Mouse (Mus musculus): Measurements from ENCODE around the gene Gprc5a. TPM values are rescaled to one million over a fixed set of nuclear protein-coding genes. Genes with fewer than 3 reads are reported as not detected.

The Gprc5a gene
- 3.8 and 4.0 TPM in 2 replicates for polyA plus RNA-seq (2016; fragmentation: Nextera tagmentation; extraction: Ambion mirVana)

GRCm38 (mm10) chr6:135065236-135065957 lies at the start of gene Gprc5a:
TSS of gene Gprc5a (plus strand) at chr6:135065651.
- H3K27ac ChIP-seq = peak within 1 kb of the TSS; percentile 82
- peak; percentile 62 for DNase-seq (ENCODE audit: extremely low spot score, low spot score)
- under 1% methylated on average over 44 of the region's 44 CpGs for WGBS

GRCm38 (mm10) chr6:135017211-135017610 lies 48.2 kb upstream of the Gprc5a start:
- no peaks in the 10 kb centered on the region for H3K27me3 ChIP-seq (ENCODE audit: poor library complexity, severe bottlenecking)
- DNase-seq (ENCODE audit: extremely low spot score, low spot score) = no peak
- peaks cover 4% of the 10 kb centered on the region for H3K4me1 ChIP-seq
- H3K36me3 ChIP-seq (replicated peaks) = peaks cover 92% of the 10 kb centered on the region
- no peak overlapping the region for H3K4me3 ChIP-seq
- WGBS = 95% methylated on average over 11 of the region's 11 CpGs
- H3K27ac ChIP-seq = no peak overlapping the region
- H3K9me3 ChIP-seq = no peaks in the 10 kb centered on the region

More at GRCm38 (mm10) chr6:135065236-135065957, at the start of gene Gprc5a:
- Histone ChIP-seq H3K9me3 (no peaks in the 10 kb centered on the region), H3K4me1 (peaks cover 32% of the 10 kb centered on the region), H3K27me3 (ENCODE audit: poor library complexity, severe bottlenecking) (peaks cover 52% of the 10 kb centered on the region), H3K4me3 (peak within 1 kb of the TSS; percentile 63), H3K36me3 (replicated peaks) (no peaks in the 10 kb centered on the region)

DNA sequence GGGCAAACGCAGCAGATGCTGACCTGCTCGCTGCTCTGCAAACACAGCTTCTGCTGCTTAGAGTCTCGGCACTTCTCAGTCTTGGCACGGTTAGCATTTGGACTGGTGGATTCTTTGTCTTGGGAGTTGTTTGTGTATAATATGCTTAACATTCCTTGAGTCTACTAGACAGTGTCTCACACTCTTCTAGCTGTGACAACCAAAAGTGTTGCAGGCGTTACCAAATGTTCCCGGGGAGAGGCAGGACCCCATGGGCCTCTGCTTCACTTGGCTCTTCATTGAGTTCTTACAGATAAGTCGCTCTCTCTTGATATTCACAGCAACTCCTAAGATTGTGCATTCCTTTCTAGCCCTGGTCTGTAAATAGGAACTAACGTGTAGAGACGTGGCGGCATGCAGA lies 45.9 kb upstream of the Gprc5a start:
- Histone ChIP-seq H3K4me3 (no peak overlapping the region), H3K36me3 (replicated peaks) (peaks cover 100% of the 10 kb centered on the region), H3K27ac (no peak overlapping the region), H3K27me3 (ENCODE audit: poor library complexity, severe bottlenecking) (no peaks in the 10 kb centered on the region), H3K9me3 (no peaks in the 10 kb centered on the region), H3K4me1 (no peaks in the 10 kb centered on the region)
- no peak for DNase-seq (ENCODE audit: extremely low spot score, low spot score)
- 94% methylated on average over 10 of the region's 10 CpGs for WGBS

GRCm38 (mm10) chr6:135021633-135022032 lies 43.8 kb upstream of the Gprc5a start:
- Histone ChIP-seq H3K27ac (no peak overlapping the region), H3K36me3 (replicated peaks) (peaks cover 90% of the 10 kb centered on the region)
- 94% methylated on average over 3 of the region's 3 CpGs for WGBS

GRCm38 (mm10) chr6:135023379-135023778 lies 42.1 kb upstream of the Gprc5a start:
- Histone ChIP-seq H3K4me1 (no peaks in the 10 kb centered on the region), H3K36me3 (replicated peaks) (peaks cover 73% of the 10 kb centered on the region), H3K27ac (no peak overlapping the region), H3K9me3 (no peaks in the 10 kb centered on the region), H3K4me3 (no peak overlapping the region), H3K27me3 (ENCODE audit: poor library complexity, severe bottlenecking) (no peaks in the 10 kb centered on the region)
- 94% methylated on average over 14 of the region's 14 CpGs for whole genome bisulfite sequencing
- DNase-seq (ENCODE audit: extremely low spot score, low spot score) = no peak

More at GRCm38 (mm10) chr6:135021633-135022032, 43.8 kb upstream of the Gprc5a start:
- no peak for DNase-seq (ENCODE audit: extremely low spot score, low spot score)
- no peaks in the 10 kb centered on the region for H3K9me3 ChIP-seq
- H3K4me3 ChIP-seq = no peak overlapping the region
- no peaks in the 10 kb centered on the region for H3K27me3 ChIP-seq (ENCODE audit: poor library complexity, severe bottlenecking)
- H3K4me1 ChIP-seq = no peaks in the 10 kb centered on the region

GRCm38 (mm10) chr6:135024781-135025420 lies 40.5 kb upstream of the Gprc5a start:
- WGBS = 88% methylated on average over 1 of the region's 1 CpGs
- no peaks in the 10 kb centered on the region for H3K9me3 ChIP-seq
- no peaks in the 10 kb centered on the region for H3K27me3 ChIP-seq (ENCODE audit: poor library complexity, severe bottlenecking)
- H3K4me1 ChIP-seq = no peaks in the 10 kb centered on the region
- H3K27ac ChIP-seq = no peak overlapping the region
- no peak for DNase-seq (ENCODE audit: extremely low spot score, low spot score)
- H3K4me3 ChIP-seq = no peak overlapping the region
- H3K36me3 ChIP-seq (replicated peaks) = peaks cover 58% of the 10 kb centered on the region

GRCm38 (mm10) chr6:135026232-135026631 lies 39.2 kb upstream of the Gprc5a start:
- H3K4me3 ChIP-seq = no peak overlapping the region
- no peaks in the 10 kb centered on the region for H3K27me3 ChIP-seq (ENCODE audit: poor library complexity, severe bottlenecking)
- no peaks in the 10 kb centered on the region for H3K4me1 ChIP-seq
- H3K9me3 ChIP-seq = no peaks in the 10 kb centered on the region
- 8% methylated on average over 3 of the region's 3 CpGs for WGBS
- DNase-seq (ENCODE audit: extremely low spot score, low spot score) = no peak
- H3K27ac ChIP-seq = no peak overlapping the region
- peaks cover 44% of the 10 kb centered on the region for H3K36me3 ChIP-seq (replicated peaks)

GRCm38 (mm10) chr6:135026755-135027154 lies 38.7 kb upstream of the Gprc5a start:
- no peaks in the 10 kb centered on the region for H3K4me1 ChIP-seq
- no peak overlapping the region for H3K27ac ChIP-seq
- H3K4me3 ChIP-seq = no peak overlapping the region
- 87% methylated on average over 2 of the region's 2 CpGs for WGBS
- no peak for DNase-seq (ENCODE audit: extremely low spot score, low spot score)
- H3K36me3 ChIP-seq (replicated peaks) = peaks cover 39% of the 10 kb centered on the region
- no peaks in the 10 kb centered on the region for H3K9me3 ChIP-seq
- no peaks in the 10 kb centered on the region for H3K27me3 ChIP-seq (ENCODE audit: poor library complexity, severe bottlenecking)

DNA sequence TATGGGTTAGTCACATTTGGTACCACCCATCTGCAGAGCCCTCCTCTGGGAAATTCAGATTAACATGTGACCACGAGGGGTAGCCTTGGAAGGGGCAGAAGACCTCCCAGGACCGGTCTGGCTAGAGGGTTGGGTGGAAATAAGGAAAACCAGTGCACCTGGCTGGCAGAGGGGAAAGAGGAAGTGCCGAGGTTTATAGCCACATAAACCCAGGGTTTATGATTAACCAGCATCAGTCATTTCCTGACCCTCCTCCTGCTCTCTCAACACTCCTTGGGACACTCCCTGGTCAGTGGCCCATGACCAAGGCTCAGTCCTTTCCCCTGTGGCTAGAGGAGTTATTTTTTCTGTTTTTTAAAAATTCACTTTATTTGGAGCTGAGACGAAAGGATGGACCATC lies 36.2 kb upstream of the Gprc5a start:
- DNase-seq (ENCODE audit: extremely low spot score, low spot score) = no peak

DNA sequence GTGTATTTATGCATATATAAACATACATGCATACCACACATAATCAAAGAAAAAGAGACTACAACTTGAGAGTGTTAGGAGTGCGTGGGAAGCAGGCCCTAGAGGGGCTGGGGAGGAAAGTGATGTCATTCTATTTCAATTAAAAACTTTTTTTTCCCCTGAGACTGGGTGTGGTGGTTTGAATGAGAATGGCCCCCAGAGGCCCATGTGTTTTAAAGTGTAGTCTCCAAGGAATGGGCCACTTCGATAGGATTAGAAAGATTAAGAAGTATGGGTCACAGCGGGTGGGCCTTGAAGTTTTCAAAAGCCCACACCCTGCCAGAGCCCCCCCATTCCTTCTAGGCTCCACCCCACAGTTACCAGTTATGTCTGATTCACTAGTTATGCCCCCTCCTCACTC lies 26.8 kb upstream of the Gprc5a start:
- no peaks in the 10 kb centered on the region for H3K9me3 ChIP-seq
- DNase-seq (ENCODE audit: extremely low spot score, low spot score) = peak; percentile 24
- no peak overlapping the region for H3K4me3 ChIP-seq
- 31% methylated on average over 3 of the region's 3 CpGs for whole genome bisulfite sequencing
- no peaks in the 10 kb centered on the region for H3K36me3 ChIP-seq (replicated peaks)
- H3K27me3 ChIP-seq (ENCODE audit: poor library complexity, severe bottlenecking) = peaks cover 33% of the 10 kb centered on the region
- peaks cover 33% of the 10 kb centered on the region for H3K4me1 ChIP-seq
- H3K27ac ChIP-seq = 0 out of 2 replicates have a peak overlapping the region, but pooled peaks have one; percentile 26

More for the DNA sequence above, 36.2 kb upstream of the Gprc5a start:
- H3K27me3 ChIP-seq (ENCODE audit: poor library complexity, severe bottlenecking) = no peaks in the 10 kb centered on the region
- no peaks in the 10 kb centered on the region for H3K9me3 ChIP-seq
- no peaks in the 10 kb centered on the region for H3K4me1 ChIP-seq
- H3K36me3 ChIP-seq (replicated peaks) = peaks cover 14% of the 10 kb centered on the region
- 85% methylated on average over 4 of the region's 4 CpGs for WGBS
- H3K27ac ChIP-seq = no peak overlapping the region
- no peak overlapping the region for H3K4me3 ChIP-seq

GRCm38 (mm10) chr6:135040275-135040871 lies 25.1 kb upstream of the Gprc5a start:
- peak overlapping the region; percentile 33 for H3K4me3 ChIP-seq
- peaks cover 33% of the 10 kb centered on the region for H3K27me3 ChIP-seq (ENCODE audit: poor library complexity, severe bottlenecking)
- no peak overlapping the region for H3K27ac ChIP-seq
- peaks cover 33% of the 10 kb centered on the region for H3K4me1 ChIP-seq
- no peaks in the 10 kb centered on the region for H3K9me3 ChIP-seq
- no peak for DNase-seq (ENCODE audit: extremely low spot score, low spot score)
- no peaks in the 10 kb centered on the region for H3K36me3 ChIP-seq (replicated peaks)
- 8% methylated on average over 21 of the region's 21 CpGs for WGBS

DNA sequence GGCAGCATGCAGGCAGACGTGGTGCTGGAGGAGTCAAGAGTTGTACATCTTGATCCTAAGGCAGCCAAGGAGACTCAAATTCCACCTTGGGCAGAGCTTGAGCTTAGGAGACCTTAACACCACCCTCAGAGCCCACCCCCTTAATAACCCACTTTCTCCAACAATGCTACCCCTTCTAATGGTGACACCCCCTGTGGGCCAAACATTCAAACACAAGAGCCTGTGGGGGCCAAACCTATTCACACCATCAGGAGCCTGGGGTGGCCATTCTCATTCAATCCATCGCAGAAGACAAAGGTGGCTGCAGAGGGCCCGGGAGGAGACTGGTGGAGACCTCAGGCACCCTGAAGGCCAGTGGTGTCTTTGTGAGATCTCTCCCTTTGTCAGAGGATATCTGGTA lies 23.5 kb upstream of the Gprc5a start:
- H3K4me3 ChIP-seq = no peak overlapping the region
- no peak overlapping the region for H3K27ac ChIP-seq
- H3K4me1 ChIP-seq = peaks cover 33% of the 10 kb centered on the region
- no peaks in the 10 kb centered on the region for H3K9me3 ChIP-seq
- H3K27me3 ChIP-seq (ENCODE audit: poor library complexity, severe bottlenecking) = peaks cover 33% of the 10 kb centered on the region
- no peak for DNase-seq (ENCODE audit: extremely low spot score, low spot score)
- no peaks in the 10 kb centered on the region for H3K36me3 ChIP-seq (replicated peaks)
- WGBS = 44% methylated on average over 3 of the region's 3 CpGs

DNA sequence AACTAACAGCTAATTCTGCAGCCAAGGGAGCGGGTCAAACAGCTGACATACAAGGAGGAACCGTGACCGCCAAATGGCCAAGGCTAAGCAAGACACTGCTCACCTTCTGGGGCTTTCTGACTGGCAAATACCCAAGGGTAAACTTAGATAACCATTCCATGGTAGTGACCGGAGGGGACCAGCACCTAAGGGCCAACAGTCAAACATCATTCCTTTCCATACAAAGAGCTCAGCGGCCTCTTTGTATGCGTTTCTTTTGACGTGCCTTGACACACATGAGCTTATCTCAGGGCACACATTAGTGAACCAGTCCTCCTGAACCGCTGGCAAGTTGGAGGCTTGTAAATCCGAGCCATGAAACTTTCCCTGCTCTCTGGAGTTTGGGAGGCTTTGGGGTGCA lies 18.2 kb upstream of the Gprc5a start:
- Histone ChIP-seq H3K4me1 (0 out of 2 replicates have a peak, but pooled peaks cover 5% of the 10 kb centered on the region), H3K36me3 (replicated peaks) (no peaks in the 10 kb centered on the region), H3K9me3 (no peaks in the 10 kb centered on the region), H3K4me3 (no peak overlapping the region), H3K27ac (no peak overlapping the region), H3K27me3 (ENCODE audit: poor library complexity, severe bottlenecking) (peaks cover 11% of the 10 kb centered on the region)
- DNase-seq (ENCODE audit: extremely low spot score, low spot score) = no peak
- 78% methylated on average over 9 of the region's 9 CpGs for WGBS
